Mouse (Mus musculus) thymus, postnatal 25 days (tissue): ENCODE measurements around the gene Vmn2r75.
"Not testable (repeated sequence)": the region's sequence is repeated elsewhere in the genome, so short reads cannot be mapped to it uniquely, and the experiment has no call there.

Experiments
- DNase-seq: peaks from one replicate; pipeline ENCODE4 v3.0.0; 2022

Vmn2r75 gene

GRCm38 (mm10) chr7:86171678-86172077 is at the start of gene Vmn2r75:
Gene Vmn2r75 (minus strand): TSS chr7:86171778.
- not testable (repeated sequence) for DNase-seq

DNA sequence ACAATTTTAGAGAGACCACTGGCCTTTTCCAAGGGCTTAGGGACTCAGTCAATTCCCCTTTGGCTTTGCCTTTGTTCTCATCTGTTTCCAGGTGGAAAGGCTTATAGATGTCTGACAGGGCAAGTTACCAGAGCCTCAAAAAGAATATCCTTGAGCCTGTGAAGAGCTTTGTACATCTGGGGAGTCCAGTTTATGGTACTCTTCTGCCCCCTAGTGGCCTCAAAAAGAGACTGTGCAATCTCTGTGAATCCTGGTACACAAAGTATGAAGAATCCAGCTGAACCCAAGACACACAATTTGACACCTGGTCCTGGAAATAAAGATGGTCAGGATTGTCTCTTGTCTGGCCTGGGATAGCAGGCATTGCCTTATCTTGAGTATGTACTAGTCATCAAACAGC is 39.8 kb upstream of the Vmn2r75 start:
- no peak for DNase-seq
